Comparison of ENCODE assay signal across 8 mouse cellular contexts in genomic region chr9:111092657-111093056, GRCm38 (mm10). TPM values are rescaled to one million over a fixed set of nuclear protein-coding genes. Genes with fewer than 3 reads are reported as not detected.
DNase-seq lines count a peak whose midpoint lies in the region; TF ChIP-seq lines count a peak whose summit lies in the region.

No protein-coding gene starts in this region.

- no peak for TF ChIP-seq CTCF in left cerebral cortex, adult 2 months (IDR thresholded peaks at IDR 0.05)

- DNase-seq in cerebellum, adult 9-11 months, result peak; percentile 10
- no peak for DNase-seq in cerebellum, adult 11 months
- DNase-seq in left cerebral cortex, adult 2 months (ENCODE audit: extremely low spot score in 1 of 2, low spot score in 2 of 2), result peak; percentile 15 to 39
- DNase-seq in left cerebral cortex, adult 11 months (ENCODE audit: low spot score), result no peak
- peak; percentile 69 to 78 for DNase-seq in cerebellum, postnatal 10 days
- peak; percentile 81 for DNase-seq in heart, postnatal 4 days
- no peak for DNase-seq in spleen, postnatal 14 days (ENCODE audit: low spot score in 2 of 2)
- DNase-seq in adipocyte (ENCODE audit: low spot score), result no peak

- H3K4me3 ChIP-seq in left cerebral cortex, adult 2 months, result peak overlapping the region; percentile 1; the same call in 1 of the 2 replicates

- intact Hi-C loops in left cerebral cortex, adult 2 months (cut with DNase I), result loop anchor here (5.0 kb wide), 1 partner anchor 160 kb away; no protein-coding TSS in a partner anchor

- no peak overlapping the region for H3K27ac ChIP-seq in left cerebral cortex, adult 2 months

RNA-seq across cellular contexts. Expression of gene Lrrfip2, which starts 24.7 kb away (rescaled TPM):
- total RNA-seq in left cerebral cortex, adult 2 months (2021), result 10 to 100 TPM; 41.2 to 42.3 TPM
- total RNA-seq in heart, postnatal 4 days (2021), result 100 to 1,000 TPM; 132 to 133 TPM

RNA-seq across cellular contexts. Expression of gene Ccrl2, which starts 35.3 kb away (rescaled TPM):
- total RNA-seq in left cerebral cortex, adult 2 months (2021), result 1 to 10 TPM in 1 of 2 experiments, under 1 TPM in 1; 0.49 to 1.3 TPM
- 1 to 10 TPM; 5.4 to 6.7 TPM for total RNA-seq in heart, postnatal 4 days (2021)

Comparison
In these comparisons a context has a peak if more than half of its experiments do, and no peak if none do; other contexts are left out.
1. DNase-seq: peak in cerebellum, adult 9-11 months (single experiment), left cerebral cortex, adult 2 months (2 of 2), cerebellum, postnatal 10 days (2 of 2) and heart, postnatal 4 days (single experiment); none in cerebellum, adult 11 months (single experiment), left cerebral cortex, adult 11 months (single experiment), spleen, postnatal 14 days (0 of 2) and adipocyte (single experiment).